8 mouse cellular contexts compared by ENCODE assay signal in the genomic region with DNA sequence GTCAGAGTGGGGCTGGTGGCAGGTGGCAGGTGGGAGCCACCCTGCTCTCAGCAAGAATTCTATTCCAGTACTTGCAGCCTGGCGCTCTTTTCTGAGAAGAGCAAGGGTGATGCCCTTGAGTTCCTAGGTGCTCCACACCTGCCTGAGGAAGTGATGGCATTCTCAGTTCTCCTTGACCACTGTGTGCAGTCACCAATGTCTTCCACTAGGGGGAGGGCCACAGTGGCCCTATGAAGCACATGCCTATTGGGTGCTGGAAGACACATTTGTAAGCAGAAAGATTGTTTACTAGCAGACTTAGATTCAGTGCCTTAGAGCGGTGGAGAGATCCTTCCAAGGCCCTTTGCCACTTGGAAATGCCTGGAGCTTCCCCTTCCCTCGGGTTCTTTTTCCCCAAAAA. TPM values are rescaled to one million over a fixed set of nuclear protein-coding genes. Genes with fewer than 3 reads are reported as not detected.
DNase-seq lines count a peak whose midpoint lies in the region; ATAC-seq lines count a peak whose summit lies in the region.

No protein-coding gene starts in this region.

- no peak overlapping the region for H3K9ac ChIP-seq in liver, embryonic 12.5 days

- no peaks in the 10 kb centered on the region for H3K9me3 ChIP-seq in liver, embryonic 12.5 days (replicated peaks)

- WGBS in liver, embryonic 12.5 days (ENCODE audit: insufficient replicate concordance): 86% methylated on average over 3 of the region's 3 CpGs

- H3K27ac ChIP-seq in liver, embryonic 12.5 days: no peak overlapping the region

- peaks cover 96% of the 10 kb centered on the region for H3K36me3 ChIP-seq in liver, embryonic 12.5 days

- H3K4me2 ChIP-seq in liver, embryonic 12.5 days: no peak overlapping the region

- H3K4me1 ChIP-seq in liver, embryonic 12.5 days: peaks cover 39% of the 10 kb centered on the region

- DNase-seq in embryo, embryonic 10.5 days (ENCODE audit: low spot score): peak; percentile 18
- DNase-seq in embryo, embryonic 9.5 days (ENCODE audit: extremely low spot score): no peak
- DNase-seq in 3T3-L1 (ENCODE audit: low read depth, low spot score): peak; percentile 42
- DNase-seq in WW6 (ENCODE audit: low read depth, low spot score): peak; percentile 31
- peak; percentile 37 to 74 for DNase-seq in spleen, postnatal 4 days (ENCODE audit: low spot score in 2 of 2)
- no peak for DNase-seq in yolk sac, embryonic 10.5 days (ENCODE audit: low spot score)
- DNase-seq in right cerebral cortex, postnatal 14 days: no peak

- 0 out of 2 replicates have a peak, but pooled peaks have one; percentile 14 for ATAC-seq in liver, embryonic 12.5 days

- no peaks in the 10 kb centered on the region for H3K27me3 ChIP-seq in liver, embryonic 12.5 days (replicated peaks)

- H3K4me3 ChIP-seq in liver, embryonic 12.5 days: no peak overlapping the region

RNA-seq across cellular contexts. Expression of a gene that starts 10.6 kb away (rescaled TPM):
- 19.5 and 21.9 TPM in 2 replicates for polyA plus RNA-seq in liver, embryonic 12.5 days (2016; fragmentation: Nextera tagmentation; extraction: Ambion mirVana)

RNA-seq across cellular contexts. Expression of a gene that starts 37.2 kb away (rescaled TPM):
- 1.4 and 1.5 TPM in 2 replicates for polyA plus RNA-seq in liver, embryonic 12.5 days (2016; fragmentation: Nextera tagmentation; extraction: Ambion mirVana)

Comparison
In these comparisons a context has a peak if more than half of its experiments do, and no peak if none do; other contexts are left out.
1. DNase-seq: peak in embryo, embryonic 10.5 days (single experiment), 3T3-L1 (single experiment), WW6 (single experiment) and spleen, postnatal 4 days (2 of 2); none in embryo, embryonic 9.5 days (single experiment), yolk sac, embryonic 10.5 days (single experiment) and right cerebral cortex, postnatal 14 days (single experiment).